Comparison of ENCODE assay signal across 25 mouse cellular contexts in genomic region chr5:103515876-103516275, GRCm38 (mm10).
DNase-seq lines count a peak whose midpoint lies in the region; ATAC-seq and TF ChIP-seq lines count a peak whose summit lies in the region.
"Had no signal": no experiment of that assay in that cellular context is flagged by ENCODE, and none has a peak within 500 bp of the region (broad histone marks: within the 10 kb centered on the region; RNA-seq: fewer than 3 reads in every experiment).

No protein-coding gene starts in this region.

- H3K27ac ChIP-seq in forebrain, embryonic 14.5 days (ENCODE audit: low read depth, low read length), result no peak overlapping the region
- H3K27ac ChIP-seq in forebrain, embryonic 12.5 days, result no peak overlapping the region
- no peak overlapping the region for H3K27ac ChIP-seq in intestine, postnatal 0 days (ENCODE audit: low read depth, low read length)
- H3K27ac ChIP-seq: embryonic facial prominence, embryonic 12.5 days; embryonic facial prominence, embryonic 15.5 days; forebrain, embryonic 13.5 days; gastrocnemius, adult 2 months; hindbrain, embryonic 12.5 days; hindbrain, embryonic 15.5 days; intestine, embryonic 15.5 days had no signal

- DNase-seq in adrenal gland, adult 2 months, result peak; percentile 56
- DNase-seq in adrenal gland, adult 8-10 months, result no peak
- peak; percentile 32 for DNase-seq in forebrain, embryonic 14.5 days (ENCODE audit: low spot score)
- DNase-seq in MN1 (ENCODE audit: low spot score), result peak; percentile 17
- DNase-seq in adrenal gland, postnatal 36 days, result peak; percentile 29 to 46
- DNase-seq: B cell, adult 2 months; cerebellum, adult 18-20 months; cerebellum, adult 9-10 months; cerebellum, postnatal 14 days; gastrocnemius, adult 2 months; gastrocnemius, postnatal 14 days; heart, adult 11 months; kidney, adult 18-20 months; kidney, adult 9 months had no signal

- 71% methylated on average over 4 of the region's 4 CpGs for WGBS in forebrain, embryonic 14.5 days
- 93% methylated on average over 4 of the region's 4 CpGs for WGBS in forebrain, embryonic 12.5 days
- WGBS in intestine, postnatal 0 days, result 80% methylated on average over 4 of the region's 4 CpGs

- H3K27me3 ChIP-seq in forebrain, embryonic 14.5 days (replicated peaks; ENCODE audit: control insufficient read depth, insufficient read depth, low read length), result no peaks in the 10 kb centered on the region
- H3K27me3 ChIP-seq in forebrain, embryonic 12.5 days, result no peaks in the 10 kb centered on the region
- H3K27me3 ChIP-seq in intestine, postnatal 0 days (replicated peaks; ENCODE audit: control insufficient read depth, insufficient read depth, low read length), result no peaks in the 10 kb centered on the region
- H3K27me3 ChIP-seq: CH12.LX; embryonic facial prominence, embryonic 12.5 days; embryonic facial prominence, embryonic 15.5 days; forebrain, embryonic 13.5 days; hindbrain, embryonic 12.5 days; hindbrain, embryonic 15.5 days; intestine, embryonic 15.5 days had no signal

- no peaks in the 10 kb centered on the region for H3K36me3 ChIP-seq in forebrain, embryonic 14.5 days (ENCODE audit: control insufficient read depth, insufficient read depth, low read length)
- H3K36me3 ChIP-seq in forebrain, embryonic 12.5 days (replicated peaks), result no peaks in the 10 kb centered on the region
- H3K36me3 ChIP-seq in intestine, postnatal 0 days (ENCODE audit: control insufficient read depth, insufficient read depth), result no peaks in the 10 kb centered on the region
- H3K36me3 ChIP-seq: embryonic facial prominence, embryonic 12.5 days; G1E; hindbrain, embryonic 12.5 days; hindbrain, embryonic 15.5 days; intestine, embryonic 15.5 days had no signal

- peak; percentile 40; the same call in 1 of the 2 replicates for ATAC-seq in forebrain, embryonic 14.5 days
- ATAC-seq in forebrain, embryonic 12.5 days (ENCODE audit: low FRiP score), result no peak
- no peak for ATAC-seq in intestine, postnatal 0 days
- ATAC-seq: forebrain, embryonic 13.5 days; intestine, embryonic 15.5 days had no signal

- H3K4me1 ChIP-seq in forebrain, embryonic 14.5 days (ENCODE audit: control insufficient read depth, insufficient read depth, low read length), result no peaks in the 10 kb centered on the region
- no peaks in the 10 kb centered on the region for H3K4me1 ChIP-seq in forebrain, embryonic 12.5 days
- H3K4me1 ChIP-seq in intestine, postnatal 0 days (replicated peaks; ENCODE audit: control insufficient read depth, insufficient read depth, low read length), result no peaks in the 10 kb centered on the region
- H3K4me1 ChIP-seq: embryonic facial prominence, embryonic 12.5 days; embryonic facial prominence, embryonic 15.5 days; hindbrain, embryonic 12.5 days; hindbrain, embryonic 15.5 days; intestine, embryonic 15.5 days had no signal

- no peak overlapping the region for H3K9ac ChIP-seq in forebrain, embryonic 14.5 days (ENCODE audit: low read length)
- no peak overlapping the region for H3K9ac ChIP-seq in forebrain, embryonic 12.5 days
- H3K9ac ChIP-seq in intestine, postnatal 0 days (ENCODE audit: low read depth, low read length), result no peak overlapping the region
- H3K9ac ChIP-seq: embryonic facial prominence, embryonic 12.5 days; embryonic facial prominence, embryonic 15.5 days; forebrain, embryonic 13.5 days; hindbrain, embryonic 12.5 days; hindbrain, embryonic 15.5 days; intestine, embryonic 15.5 days had no signal

- TF ChIP-seq CTCF in intestine, postnatal 0 days (IDR thresholded peaks at IDR 0.05; ENCODE audit: low read depth), result no peak

- H3K4me3 ChIP-seq in forebrain, embryonic 14.5 days (ENCODE audit: low read depth, low read length), result no peak overlapping the region
- H3K4me3 ChIP-seq in forebrain, embryonic 12.5 days (replicated peaks), result no peak overlapping the region
- H3K4me3 ChIP-seq in intestine, postnatal 0 days (ENCODE audit: low read depth, low read length), result no peak overlapping the region
- H3K4me3 ChIP-seq: embryonic facial prominence, embryonic 12.5 days; embryonic facial prominence, embryonic 15.5 days; forebrain, embryonic 13.5 days; gastrocnemius, adult 2 months; hindbrain, embryonic 12.5 days; hindbrain, embryonic 15.5 days; intestine, embryonic 15.5 days had no signal

- H3K4me2 ChIP-seq in forebrain, embryonic 14.5 days (ENCODE audit: low read length), result no peak overlapping the region
- H3K4me2 ChIP-seq in forebrain, embryonic 12.5 days, result no peak overlapping the region
- H3K4me2 ChIP-seq in intestine, postnatal 0 days (replicated peaks; ENCODE audit: low read depth), result no peak overlapping the region
- H3K4me2 ChIP-seq: embryonic facial prominence, embryonic 12.5 days; embryonic facial prominence, embryonic 15.5 days; forebrain, embryonic 13.5 days; heart, embryonic 11.5 days; hindbrain, embryonic 12.5 days; hindbrain, embryonic 15.5 days; intestine, embryonic 15.5 days had no signal

- H3K9me3 ChIP-seq in forebrain, embryonic 14.5 days (replicated peaks; ENCODE audit: control insufficient read depth, low read length), result no peaks in the 10 kb centered on the region
- no peaks in the 10 kb centered on the region for H3K9me3 ChIP-seq in forebrain, embryonic 12.5 days
- H3K9me3 ChIP-seq in intestine, postnatal 0 days (ENCODE audit: control insufficient read depth), result no peaks in the 10 kb centered on the region
- H3K9me3 ChIP-seq: embryonic facial prominence, embryonic 12.5 days; embryonic facial prominence, embryonic 15.5 days; forebrain, embryonic 13.5 days; hindbrain, embryonic 12.5 days; hindbrain, embryonic 15.5 days; intestine, embryonic 15.5 days had no signal
